ENCODE assay signal across 17 mouse cellular contexts in genomic region chr4:127900893-127901456, GRCm38 (mm10).
"Had no signal": no experiment of that assay in that cellular context is flagged by ENCODE, and none has a peak within 500 bp of the region (broad histone marks: within the 10 kb centered on the region; RNA-seq: fewer than 3 reads in every experiment).

No protein-coding gene starts in this region.

- H3K27me3 ChIP-seq: lung, embryonic 15.5 days; megakaryocyte, embryonic 14.5 days; midbrain, embryonic 13.5 days; midbrain, embryonic 15.5 days; neural tube, embryonic 12.5 days; stomach, embryonic 15.5 days had no signal

- H3K4me1 ChIP-seq: lung, embryonic 15.5 days; megakaryocyte, embryonic 14.5 days; midbrain, embryonic 13.5 days; midbrain, embryonic 15.5 days; neural tube, embryonic 12.5 days; stomach, embryonic 15.5 days had no signal

- ATAC-seq: lung, postnatal 0 days; midbrain, embryonic 13.5 days; midbrain, embryonic 15.5 days had no signal

- DNase-seq: lung, adult 2 months; lung, postnatal 14 days; lung, postnatal 36 days; right cerebral cortex, postnatal 14 days; thymus, adult 2 months; thymus, postnatal 25 days; thymus, postnatal 4 days had no signal

- H3K9me3 ChIP-seq: lung, embryonic 15.5 days; midbrain, embryonic 13.5 days; midbrain, embryonic 15.5 days; neural tube, embryonic 12.5 days; stomach, embryonic 15.5 days had no signal

- H3K4me2 ChIP-seq: lung, embryonic 15.5 days; midbrain, embryonic 11.5 days; midbrain, embryonic 13.5 days; midbrain, embryonic 15.5 days; neural tube, embryonic 12.5 days; stomach, embryonic 15.5 days had no signal

- H3K9ac ChIP-seq: lung, embryonic 15.5 days; midbrain, embryonic 13.5 days; midbrain, embryonic 15.5 days; neural tube, embryonic 12.5 days; stomach, embryonic 15.5 days had no signal

- H3K27ac ChIP-seq: lung, embryonic 15.5 days; macrophage; midbrain, embryonic 13.5 days; midbrain, embryonic 15.5 days; neural tube, embryonic 12.5 days; stomach, embryonic 15.5 days; stomach, postnatal 0 days had no signal

- H3K4me3 ChIP-seq: lung, embryonic 15.5 days; megakaryocyte, embryonic 14.5 days; midbrain, embryonic 13.5 days; midbrain, embryonic 15.5 days; neural tube, embryonic 12.5 days; stomach, embryonic 15.5 days had no signal

- H3K36me3 ChIP-seq: lung, embryonic 15.5 days; midbrain, embryonic 13.5 days; midbrain, embryonic 15.5 days; neural tube, embryonic 12.5 days; stomach, embryonic 15.5 days had no signal
